Mouse (Mus musculus): Measurements from ENCODE around the gene Ifnar1. TPM values are rescaled to one million over a fixed set of nuclear protein-coding genes. Genes with fewer than 3 reads are reported as not detected.
A peak's percentile ranks its signal among the peaks of the same experiment; 100 is the strongest.

Ifnar1 gene
- total RNA-seq, 2 experiments from 2014 or later = 61.8 to 63.4 TPM

DNA sequence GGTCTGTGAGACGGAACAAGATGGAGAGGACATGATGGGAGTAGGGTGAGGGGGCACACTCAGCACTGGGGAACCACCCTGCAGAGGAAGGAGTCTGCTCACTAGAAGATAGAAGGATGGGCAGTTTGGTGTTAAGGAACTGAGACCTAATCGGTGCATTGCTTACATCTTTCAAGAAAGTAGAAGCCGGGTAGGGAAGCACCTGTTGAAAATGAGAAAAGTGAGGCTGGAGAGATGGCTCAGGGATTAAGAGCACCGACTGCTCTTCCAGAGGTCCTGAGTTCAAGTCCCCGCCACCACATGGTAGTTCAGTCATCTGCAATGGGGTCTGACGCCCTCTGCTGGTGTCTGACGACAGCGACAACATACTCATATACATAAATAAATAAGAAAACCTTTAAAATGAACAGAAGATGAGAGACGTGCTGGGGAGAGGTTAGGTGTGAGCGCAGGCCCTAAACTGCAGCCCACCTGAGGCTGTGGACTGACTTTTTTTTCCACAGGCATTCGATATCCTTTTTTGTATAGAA lies 25.1 kb upstream of the Ifnar1 start:
- no peak for DNase-seq (ENCODE audit: low spot score in 2 of 2)

DNA sequence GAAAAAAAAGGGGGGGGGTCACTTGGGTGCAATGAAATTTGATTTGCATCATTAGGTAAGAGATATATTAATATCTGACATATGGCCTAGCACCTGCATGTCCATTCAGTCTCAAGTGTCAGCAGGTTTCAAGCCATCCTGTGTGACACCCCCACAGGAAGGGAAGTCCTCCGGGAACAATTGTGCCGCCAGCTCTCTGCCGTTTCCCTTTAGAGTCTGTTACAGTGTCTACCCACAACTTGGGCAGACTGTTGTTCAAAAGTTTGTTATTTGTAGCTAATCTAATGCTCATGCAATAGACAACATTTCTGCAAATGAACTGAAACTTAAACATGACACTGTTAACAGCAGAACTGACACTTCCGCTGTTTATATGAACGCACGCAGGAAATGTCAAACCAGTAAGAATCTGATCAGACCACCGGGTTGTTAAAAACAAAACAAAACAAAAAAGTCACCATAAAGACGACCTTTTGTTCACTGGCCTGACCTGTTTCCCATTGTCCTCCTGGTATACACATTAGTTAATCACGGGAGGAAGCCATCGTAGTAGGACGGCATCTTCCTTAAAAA lies 23.9 kb upstream of the Ifnar1 start:
- DNase-seq (ENCODE audit: low spot score in 2 of 2) = no peak

DNA sequence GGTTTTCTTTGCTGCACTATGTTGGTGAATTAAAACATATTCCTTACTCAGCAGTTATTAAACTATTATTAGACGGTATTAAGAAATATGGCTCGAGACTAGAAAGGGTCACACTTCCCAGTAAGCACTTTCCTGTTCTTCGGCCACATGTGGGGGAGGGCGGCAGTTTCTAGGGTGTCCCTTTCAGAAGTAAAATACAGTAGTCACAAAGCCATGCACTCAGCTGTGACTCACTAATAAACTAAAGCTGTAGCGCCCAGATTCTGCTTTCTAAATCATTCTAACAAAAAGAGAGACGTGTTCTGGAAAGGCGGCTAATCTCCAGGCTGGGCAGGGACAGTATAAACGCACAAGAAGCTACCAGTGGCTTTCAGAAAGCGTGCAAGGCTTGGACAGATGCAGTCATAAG lies 23.3 kb upstream of the Ifnar1 start:
- DNase-seq (ENCODE audit: low spot score in 2 of 2) = no peak

DNA sequence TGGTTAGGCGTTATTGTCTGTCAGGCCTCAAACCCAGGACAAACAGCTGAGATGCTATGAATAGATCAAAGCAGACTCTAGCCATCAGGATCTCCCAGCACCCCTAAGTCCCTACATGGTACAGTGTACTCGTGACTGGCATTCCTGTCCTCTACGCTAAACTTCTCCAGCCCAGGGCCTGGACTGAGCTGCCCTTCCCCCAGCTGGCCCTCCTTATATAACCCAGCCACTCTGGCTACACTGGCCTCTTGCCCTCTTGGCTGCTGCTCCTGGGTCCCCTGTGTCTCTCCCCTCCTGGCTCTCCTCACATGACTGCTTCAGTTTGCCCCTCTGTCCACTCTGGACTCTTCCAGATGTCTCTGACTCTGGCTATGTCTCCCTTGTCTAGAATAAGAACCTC lies 22.4 kb upstream of the Ifnar1 start:
- no peak for DNase-seq (ENCODE audit: low spot score in 2 of 2)

DNA sequence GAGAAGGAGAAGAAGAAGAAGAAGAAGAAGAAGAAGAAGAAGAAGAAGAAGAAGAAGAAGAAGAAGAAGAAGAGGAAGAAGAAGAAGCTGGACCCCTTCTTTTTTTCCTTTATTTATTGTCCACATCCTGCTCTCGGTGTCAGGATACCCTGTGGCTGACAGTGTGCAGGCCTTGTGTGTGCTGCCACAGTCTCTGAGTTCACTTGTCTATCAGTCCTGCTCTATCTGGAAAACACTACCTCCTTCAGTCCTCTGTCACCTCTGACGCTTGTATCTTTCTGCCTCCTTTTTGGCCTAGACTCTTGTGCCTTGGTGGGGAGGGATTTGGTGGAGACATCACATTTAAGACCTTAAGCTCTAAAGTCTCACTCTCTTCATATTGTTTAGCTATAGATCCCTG lies 21.6 kb upstream of the Ifnar1 start:
- no peak for DNase-seq (ENCODE audit: low spot score in 2 of 2)

DNA sequence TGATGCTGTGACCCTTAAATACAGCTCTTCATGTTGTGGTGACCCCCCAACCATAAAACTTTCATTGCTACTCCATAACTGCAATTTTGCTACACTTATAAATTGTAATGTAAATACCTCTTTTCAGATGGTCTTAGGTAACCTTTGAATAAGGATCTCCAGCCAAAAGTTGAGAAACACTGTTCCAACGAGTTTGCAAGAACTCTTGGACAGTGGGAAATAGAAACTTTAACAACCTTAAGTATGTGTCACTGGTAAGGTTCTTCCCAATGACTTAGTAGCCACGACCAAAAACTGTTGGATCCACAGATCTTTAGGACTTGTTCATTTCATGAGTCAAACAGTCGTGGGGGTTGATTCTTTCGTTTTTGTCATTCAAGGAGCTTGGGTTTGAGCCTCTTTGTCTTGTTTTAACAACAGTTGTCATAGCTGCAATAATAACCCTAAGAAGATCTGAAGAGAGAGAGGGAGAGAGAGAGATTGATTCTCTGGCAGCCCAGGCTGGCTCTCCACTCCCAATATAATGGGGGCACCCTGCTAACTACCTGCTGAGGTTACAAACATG lies 21.1 kb upstream of the Ifnar1 start:
- DNase-seq (ENCODE audit: low spot score in 2 of 2) = no peak

DNA sequence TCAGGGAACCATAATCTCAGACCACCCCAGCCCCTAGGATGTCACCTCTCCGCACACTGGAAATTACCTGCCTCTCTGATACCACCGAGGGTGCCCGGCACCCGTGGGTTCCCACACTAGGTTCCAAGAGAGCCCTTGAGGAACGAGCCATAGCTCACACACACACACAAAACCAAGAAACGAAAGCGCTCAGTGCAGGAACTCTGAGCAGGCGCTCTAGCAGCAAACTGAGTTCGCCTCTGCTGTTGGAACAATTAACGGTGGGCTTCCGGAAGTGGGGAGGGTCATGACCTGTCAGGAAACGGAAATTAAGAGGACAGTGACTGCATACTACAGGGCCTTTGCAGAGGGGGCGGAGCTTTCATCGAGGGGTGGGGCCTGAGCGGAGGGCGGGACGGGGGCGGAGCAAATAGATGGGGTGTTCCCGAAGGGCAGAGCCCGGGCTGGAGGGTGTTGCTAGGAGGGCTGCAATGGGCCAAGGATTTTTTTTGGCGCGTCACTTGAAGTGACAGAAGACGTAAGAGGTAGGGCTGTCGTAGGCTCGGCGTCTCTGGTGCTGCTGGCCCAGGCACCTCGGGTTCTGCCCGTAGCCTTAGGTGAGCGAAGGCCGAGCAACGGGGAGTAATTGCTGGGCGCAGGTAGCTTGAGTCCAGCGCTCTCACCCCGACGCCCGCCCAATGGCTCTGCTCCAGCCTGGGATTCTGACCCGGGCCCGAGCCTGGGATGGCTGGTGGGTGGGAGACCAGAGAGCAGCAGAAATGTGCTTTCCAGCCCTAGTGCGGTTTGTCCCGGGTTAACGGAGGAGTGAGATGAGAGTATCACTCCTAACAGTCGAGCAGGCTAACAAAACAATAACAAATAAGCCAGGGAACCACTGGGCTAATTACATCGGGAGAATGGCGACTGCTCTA lies 20.2 kb upstream of the Ifnar1 start:
- peak; percentile 73 to 88 for DNase-seq (ENCODE audit: low spot score in 2 of 2)

DNA sequence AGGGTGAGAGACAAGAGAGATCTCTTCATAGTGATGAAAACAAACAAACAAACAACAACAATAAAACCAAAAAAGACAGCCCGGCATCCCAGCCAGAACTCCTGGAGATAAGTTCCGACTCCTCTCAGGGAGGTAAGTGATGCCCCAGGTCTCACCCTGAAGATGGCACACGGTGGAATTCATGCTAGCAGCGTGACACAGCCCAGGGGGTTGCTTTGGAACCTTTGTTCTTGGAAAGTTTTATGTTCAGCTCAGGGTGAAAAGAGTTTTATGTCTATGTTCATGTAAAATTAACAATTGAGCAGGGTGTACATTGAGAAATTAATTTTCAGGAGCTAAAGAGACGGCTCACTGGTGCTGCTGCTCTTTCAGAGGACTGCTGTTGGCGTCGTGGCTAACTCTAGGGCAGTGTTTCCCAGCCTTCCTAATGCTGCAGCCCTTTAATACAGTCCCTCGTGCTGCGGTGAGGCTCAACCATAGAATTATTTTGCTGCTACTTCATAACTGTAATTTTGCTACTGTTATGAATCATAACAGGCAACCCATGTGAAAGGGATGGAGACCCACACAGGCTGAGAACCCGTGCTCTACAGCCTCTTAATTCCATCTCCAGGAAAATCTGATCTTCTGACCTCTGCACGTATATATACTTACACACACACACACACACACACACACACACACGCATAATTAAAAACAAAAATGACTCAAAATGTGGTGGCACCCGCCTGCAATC lies 19.4 kb upstream of the Ifnar1 start:
- DNase-seq (ENCODE audit: low spot score in 2 of 2) = no peak

DNA sequence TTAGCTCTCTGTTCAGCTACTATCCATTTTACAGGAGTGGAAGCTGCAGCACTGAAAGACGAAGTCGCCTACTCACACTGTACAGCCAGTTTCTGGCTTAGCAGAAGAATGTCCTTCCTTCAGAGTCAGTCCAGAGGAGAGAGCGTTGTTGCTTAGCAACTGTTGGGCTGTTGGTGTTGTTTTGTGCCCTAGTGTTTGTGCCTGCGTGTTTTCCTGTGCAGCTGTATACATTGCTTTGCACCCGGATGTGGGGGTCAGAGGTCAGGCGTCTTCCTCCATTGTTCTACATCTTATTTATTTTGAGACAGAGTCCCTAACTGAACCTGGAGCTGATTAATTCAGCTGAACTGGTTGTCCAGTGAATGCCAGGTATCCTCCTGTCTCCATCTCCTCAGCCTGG lies 18.5 kb upstream of the Ifnar1 start:
- no peak for DNase-seq (ENCODE audit: low spot score in 2 of 2)

DNA sequence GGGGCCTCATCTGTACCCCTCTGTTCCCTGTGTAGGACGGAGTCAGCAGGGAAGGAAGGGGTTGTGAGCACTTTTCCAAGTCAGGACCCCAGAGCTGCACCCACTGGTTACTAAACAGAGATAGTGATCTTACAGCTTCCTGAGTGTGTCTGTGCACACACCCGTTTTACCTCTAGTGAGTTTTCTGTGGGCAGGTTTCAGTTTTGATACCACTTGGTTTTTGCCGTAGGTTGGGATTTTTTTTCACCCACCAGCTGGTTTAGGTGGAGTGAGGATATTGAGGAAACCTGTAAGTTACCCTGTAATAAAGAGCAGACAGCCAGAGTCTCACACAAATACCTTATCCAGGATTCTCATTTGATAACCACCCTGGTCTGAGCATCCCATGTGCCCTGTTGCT lies 14.6 kb upstream of the Ifnar1 start:
- no peak for DNase-seq (ENCODE audit: low spot score in 2 of 2)

DNA sequence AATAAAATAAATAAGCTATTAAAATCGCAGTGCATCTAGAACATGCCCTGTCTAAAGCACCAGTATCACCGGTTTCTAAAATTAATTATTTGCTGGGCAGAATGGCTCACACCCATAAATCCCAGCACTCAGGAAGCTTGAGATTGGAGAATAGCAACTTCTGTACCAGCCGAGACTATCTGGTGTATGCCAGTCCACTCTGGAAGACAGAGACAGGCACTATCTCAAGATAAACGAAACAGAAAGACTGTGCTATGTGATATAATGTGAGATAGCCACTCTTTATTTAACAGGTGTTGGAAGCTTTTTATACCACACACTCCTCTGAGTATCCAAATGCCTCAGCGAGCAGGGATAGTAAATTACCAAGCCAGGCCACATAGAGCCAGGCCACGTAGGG lies 13.6 kb upstream of the Ifnar1 start:
- no peak for DNase-seq (ENCODE audit: low spot score in 2 of 2)

DNA sequence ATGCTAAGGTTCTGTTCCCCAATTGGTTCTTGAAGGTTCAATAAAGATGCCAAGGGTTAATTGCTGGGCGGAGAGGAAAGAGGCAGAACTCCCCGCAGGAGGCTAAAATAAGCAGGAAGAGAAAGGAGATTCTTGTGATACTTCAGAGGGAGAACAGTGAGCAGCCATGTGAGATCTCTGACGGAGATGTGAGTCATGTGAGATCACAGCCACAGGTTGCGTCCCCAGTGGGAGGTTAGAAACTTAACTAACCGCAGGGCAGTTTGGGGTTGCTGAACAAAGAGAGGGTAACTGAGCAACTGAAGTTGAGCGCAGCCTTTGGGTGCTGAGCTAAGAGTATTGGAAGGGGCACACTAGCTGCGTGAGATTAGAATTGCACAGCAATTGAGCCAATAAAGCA lies 9.3 kb upstream of the Ifnar1 start:
- no peak for DNase-seq (ENCODE audit: low spot score in 2 of 2)

DNA sequence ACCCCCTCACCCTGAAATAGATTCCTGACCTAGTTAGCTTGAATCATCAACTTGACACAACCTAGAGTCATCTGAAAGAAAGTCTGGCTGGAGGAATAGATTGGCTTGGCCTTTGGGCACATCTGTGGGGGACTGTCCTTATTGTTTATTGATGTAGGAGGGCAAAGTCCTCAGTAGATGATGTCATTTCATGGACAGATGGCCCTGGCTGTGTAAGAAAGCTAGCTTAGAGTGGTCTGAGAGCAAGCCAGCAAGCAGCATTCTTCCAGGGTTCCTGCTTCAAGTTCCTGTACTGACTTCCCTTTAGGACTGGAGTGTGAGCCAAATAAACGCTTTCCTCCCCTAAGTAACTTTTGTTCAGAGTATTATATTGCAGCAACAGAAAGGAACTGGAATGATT lies 7.0 kb upstream of the Ifnar1 start:
- DNase-seq (ENCODE audit: low spot score in 2 of 2) = no peak

DNA sequence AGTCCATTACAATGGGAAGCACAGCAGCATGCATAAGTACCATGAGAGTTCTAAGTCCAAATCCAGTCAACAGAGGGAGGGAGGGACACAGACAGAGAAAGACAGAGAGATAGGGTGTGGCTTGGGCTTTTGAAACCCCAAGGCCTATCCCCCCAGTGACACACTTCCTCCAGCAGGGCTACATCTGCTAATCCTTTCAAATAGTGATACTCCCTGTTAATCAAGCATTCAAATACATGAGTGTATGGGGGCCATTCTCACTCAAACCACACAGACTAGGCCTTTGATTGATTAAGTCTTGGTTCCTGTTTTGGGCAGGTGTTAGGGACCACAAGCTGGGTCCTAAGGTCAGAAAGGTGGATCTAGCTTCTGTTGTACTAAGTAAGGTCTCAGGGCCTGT lies 4.5 kb upstream of the Ifnar1 start:
- no peak for DNase-seq (ENCODE audit: low spot score in 2 of 2)

DNA sequence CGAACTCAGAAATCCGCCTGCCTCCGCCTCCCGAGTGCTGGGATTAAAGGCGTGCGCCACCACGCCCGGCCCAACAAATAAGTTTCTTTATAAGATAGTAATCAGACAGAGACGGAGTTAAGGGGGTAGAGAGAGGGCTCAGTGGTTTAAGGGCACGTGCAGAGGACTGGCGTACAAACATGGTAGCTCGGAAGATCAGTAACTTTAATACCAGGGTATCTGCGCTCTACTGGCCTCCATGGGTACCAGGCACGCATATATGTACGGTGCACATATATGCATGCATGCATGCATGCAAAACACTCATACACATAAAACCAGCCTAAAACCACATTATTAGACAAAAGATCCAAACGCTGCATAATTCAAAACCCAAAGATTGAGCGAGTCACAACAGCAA lies 651 bp upstream of the Ifnar1 start:
- no peak for DNase-seq (ENCODE audit: low spot score in 2 of 2)

DNA sequence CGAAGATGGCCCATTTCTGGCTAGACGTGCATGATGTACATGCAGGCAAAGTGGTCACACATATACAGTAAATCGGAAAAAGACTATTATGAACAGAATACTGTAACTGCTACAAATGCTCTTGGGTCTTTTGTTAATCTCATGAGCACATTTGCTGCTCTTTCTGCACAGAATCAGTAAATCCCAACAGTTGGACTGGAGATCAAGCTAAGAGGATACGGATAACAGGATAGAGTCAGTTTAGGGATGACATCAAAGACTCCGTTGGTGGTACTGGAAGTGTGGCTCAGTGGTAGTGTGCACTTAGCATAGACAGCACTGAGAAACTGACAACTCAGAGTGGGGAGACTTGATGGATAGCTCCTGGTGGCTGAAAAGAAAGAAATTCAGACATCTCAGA lies 803 bp downstream of the Ifnar1 start:
- DNase-seq (ENCODE audit: low spot score in 2 of 2) = no peak

DNA sequence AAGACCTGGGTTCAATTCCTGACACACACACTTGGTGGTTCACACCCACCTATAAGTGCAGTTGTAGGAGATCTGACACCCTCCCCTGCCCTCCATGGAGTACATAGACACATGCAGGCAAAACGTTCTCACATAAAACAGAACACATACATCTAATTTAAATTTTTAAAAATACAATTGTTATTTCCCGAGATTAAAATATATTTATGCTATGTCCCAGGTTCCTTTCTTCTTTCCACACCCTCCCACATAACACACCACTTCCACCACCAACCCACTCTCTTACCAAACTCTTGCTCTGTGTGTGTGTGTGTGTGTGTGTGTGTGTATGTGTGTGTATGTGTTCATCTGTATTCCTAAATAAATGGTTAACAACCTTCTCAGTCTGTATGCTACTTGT lies 3.0 kb downstream of the Ifnar1 start:
- DNase-seq (ENCODE audit: low spot score in 2 of 2) = no peak

DNA sequence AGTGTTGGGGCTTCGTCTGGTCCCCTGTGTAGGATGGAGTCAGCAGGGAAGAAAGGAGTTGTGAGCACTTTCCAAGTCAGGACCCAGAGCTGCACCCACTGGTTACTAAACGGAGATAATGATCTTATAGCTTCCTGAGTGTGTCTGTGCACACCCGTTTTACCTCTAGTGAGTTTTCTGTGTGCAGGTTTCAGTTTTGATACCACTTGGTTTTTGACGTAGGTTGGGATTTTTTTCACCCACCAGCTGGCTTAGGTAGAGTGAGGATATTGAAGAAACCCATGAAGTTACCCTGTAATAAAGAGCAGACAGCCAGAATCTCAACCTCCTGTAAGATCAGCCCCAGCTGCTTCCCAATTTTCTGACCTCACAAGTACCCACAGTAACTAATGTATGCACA lies 5.9 kb downstream of the Ifnar1 start:
- DNase-seq (ENCODE audit: low spot score in 2 of 2) = no peak

DNA sequence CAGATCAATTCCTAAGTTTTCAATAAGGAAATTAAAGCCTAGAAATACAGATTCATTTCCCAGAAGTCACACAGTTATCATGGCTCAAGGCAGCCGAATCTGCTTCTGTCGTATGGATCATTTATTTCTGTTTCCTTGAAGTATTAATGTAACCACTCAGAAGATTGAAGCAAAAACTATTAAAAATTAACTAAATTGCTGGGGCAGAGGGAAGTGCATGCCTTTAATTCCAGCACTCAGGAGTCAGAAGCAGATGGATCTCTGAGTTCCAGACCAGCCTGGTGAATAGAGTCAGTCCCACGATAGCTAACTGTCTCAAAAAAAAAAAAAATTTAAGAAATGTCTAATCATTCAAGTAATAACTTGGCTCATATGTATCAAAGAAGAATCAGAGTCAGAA lies 6.4 kb downstream of the Ifnar1 start:
- DNase-seq (ENCODE audit: low spot score in 2 of 2) = no peak

DNA sequence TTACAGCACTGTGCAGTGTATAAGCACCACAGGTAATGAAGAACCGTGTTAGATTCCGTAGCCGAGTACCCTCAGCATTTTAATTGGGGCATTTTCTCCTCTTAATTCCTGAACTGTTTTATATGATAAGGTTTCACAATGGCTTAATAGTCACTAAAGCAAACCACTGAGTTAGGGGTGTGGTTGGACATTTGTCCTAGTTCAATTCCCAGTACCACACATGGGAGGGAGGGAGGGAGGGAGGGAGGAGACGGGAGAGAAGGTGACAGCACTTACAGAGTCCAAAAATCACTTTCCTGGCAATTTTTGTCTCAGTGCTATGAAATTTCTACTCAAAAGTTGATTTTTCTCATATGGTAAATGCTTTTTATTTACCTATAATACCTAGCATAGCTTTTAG lies 10.5 kb downstream of the Ifnar1 start:
- no peak for DNase-seq (ENCODE audit: low spot score in 2 of 2)

DNA sequence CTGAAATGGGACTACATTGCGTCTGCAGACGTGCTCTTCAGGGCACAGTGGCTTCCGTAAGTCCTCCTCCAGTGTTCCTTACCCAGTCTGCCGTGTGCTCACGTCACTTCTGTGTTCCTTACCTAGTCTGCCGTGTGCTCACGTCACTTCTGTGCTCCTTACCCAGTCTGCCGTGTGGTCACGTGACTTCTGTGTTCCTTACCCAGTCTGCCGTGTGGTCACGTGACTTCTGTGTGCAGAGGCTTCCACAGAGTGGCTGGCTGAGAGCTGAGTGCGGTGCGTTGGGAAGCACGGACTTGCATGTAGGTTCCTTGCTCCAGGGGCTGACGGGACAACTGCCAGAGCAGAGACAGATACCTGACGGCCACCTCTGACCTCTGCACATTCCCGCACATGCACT lies 11.2 kb downstream of the Ifnar1 start:
- no peak for DNase-seq (ENCODE audit: low spot score in 2 of 2)

DNA sequence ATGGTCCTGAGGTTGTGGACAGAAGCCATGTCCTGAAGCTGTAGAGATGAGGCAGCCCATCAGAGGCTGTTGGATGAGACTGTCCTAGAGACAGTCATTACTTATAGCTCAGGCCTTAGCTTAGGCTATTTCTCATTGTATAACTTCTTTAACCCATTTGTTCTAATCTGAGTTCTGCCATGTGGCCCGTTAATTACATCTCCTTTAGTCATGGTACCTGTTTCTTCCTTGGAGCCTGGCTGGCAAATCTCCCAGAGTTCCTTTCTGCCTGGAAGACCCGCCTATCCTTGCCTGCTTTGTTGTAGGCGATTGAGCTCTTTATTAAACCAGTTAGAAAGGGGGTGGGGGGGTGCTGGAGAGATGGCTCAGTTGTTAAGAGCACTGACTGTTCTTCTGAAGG lies 11.7 kb downstream of the Ifnar1 start:
- DNase-seq (ENCODE audit: low spot score in 2 of 2) = no peak

All from gastrocnemius, postnatal 4 days (tissue).